Mouse (Mus musculus): ENCODE results near the gene 4931414P19Rik. TPM values are rescaled to one million over a fixed set of nuclear protein-coding genes. Genes with fewer than 3 reads are reported as not detected.

Gene 4931414P19Rik
- polyA plus RNA-seq, 1 experiment from 2014 or later = 8.3 TPM

DNA sequence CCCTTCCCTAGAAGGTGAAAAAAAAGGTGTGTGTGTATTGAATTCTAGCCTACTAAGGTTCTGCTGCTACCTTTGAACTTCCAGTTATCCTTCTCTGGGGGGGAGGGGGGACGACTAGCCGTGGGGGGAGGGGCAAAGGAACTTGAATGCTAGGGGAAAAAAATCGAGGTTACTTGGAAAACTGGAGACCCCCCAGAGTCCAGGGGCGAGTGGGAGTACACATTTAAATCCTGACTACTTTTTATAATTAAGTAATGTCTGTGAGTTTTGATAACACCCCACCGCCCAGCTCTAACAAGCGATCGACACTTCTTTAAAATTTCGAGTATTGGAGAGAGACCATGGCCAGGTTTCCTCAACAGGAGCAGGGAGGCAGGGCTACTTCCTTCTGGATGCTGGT is 30.8 kb downstream of the 4931414P19Rik start:
- under 1% methylated on average over 8 of the region's 8 CpGs for WGBS
- Histone ChIP-seq H3K27ac (peak overlapping the region; percentile 95), H3K4me3 (peak overlapping the region; percentile 93), H3K36me3 (peaks cover 37% of the 10 kb centered on the region), H3K27me3 (ENCODE audit: insufficient read depth, poor library complexity, severe bottlenecking) (no peaks in the 10 kb centered on the region), H3K4me1 (peaks cover 58% of the 10 kb centered on the region), H3K9me3 (no peaks in the 10 kb centered on the region)
- no peak for DNase-seq (ENCODE audit: low spot score)

DNA sequence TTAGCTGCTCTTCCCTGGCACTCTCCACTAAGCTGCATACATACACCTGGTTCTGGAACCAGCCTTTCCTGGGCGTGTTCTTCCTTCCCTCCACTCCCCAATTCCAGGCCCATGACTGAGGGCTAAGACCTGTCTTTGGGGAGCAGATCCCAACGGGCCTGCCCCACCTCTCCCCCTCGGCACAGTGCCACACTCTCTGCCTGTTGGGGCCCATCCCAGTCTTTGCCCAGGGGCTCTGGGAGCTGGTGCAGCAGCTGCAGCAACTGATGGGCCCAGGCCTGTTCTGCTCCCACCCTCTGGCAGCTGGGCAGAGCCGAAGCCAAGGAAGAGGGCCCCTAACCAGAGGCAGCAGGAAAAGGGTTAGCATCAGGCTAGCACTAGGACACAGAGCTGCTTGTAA is 31.5 kb downstream of the 4931414P19Rik start:
- Histone ChIP-seq H3K4me1 (peaks cover 66% of the 10 kb centered on the region), H3K4me3 (peak overlapping the region; percentile 93), H3K36me3 (peaks cover 45% of the 10 kb centered on the region), H3K9me3 (no peaks in the 10 kb centered on the region), H3K27me3 (ENCODE audit: insufficient read depth, poor library complexity, severe bottlenecking) (no peaks in the 10 kb centered on the region), H3K27ac (peak overlapping the region; percentile 95)
- WGBS = 13% methylated on average over 4 of the region's 4 CpGs
- no peak for DNase-seq (ENCODE audit: low spot score)

DNA sequence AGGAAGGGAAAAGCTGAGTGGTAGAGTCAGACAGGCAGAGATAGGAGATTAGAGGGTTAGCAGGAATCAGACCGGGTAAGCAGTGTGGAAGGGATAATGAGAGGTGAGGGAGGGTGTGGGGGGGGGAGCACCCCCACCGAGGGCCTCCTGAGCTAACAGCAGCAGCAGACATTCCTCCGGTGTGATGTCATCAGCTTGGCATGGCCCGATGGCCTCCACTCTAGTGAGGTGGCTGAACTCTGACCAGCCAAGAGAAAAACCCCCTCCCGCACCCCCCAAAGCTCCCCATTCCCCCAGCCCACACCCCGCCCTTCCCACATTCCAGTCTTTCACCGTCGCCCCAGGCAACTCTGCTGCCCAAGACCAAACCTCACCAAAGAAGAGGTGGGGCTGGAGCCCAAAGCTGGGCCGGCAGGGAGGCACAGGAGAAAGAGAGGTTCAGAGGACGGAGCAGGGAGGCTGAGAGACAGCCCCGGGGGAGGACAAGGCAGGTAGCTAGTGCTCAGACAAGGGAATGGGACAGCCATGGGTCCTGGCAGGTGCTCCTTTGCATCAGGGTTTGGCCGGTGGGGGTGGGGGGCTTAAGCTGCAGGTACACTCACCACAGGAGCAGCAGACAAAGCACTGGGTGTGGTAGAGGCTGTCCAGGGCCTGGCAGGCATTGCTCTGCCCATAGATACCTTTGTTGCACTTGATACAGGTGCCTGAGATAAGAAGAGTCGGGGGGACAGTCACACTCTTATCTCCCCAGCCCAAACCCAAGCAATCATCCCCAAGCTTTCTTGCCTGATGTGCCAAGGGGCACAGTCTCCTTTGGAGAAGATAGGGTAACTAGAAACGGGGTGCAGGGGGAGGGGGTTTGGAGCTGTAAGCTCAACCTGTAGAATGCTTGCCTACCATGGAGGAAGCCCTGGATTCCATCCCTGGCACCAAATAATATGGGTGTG is 32.7 kb downstream of the 4931414P19Rik start:
- Histone ChIP-seq H3K27ac (peak overlapping the region; percentile 95), H3K27me3 (ENCODE audit: insufficient read depth, poor library complexity, severe bottlenecking) (no peaks in the 10 kb centered on the region), H3K4me1 (peaks cover 65% of the 10 kb centered on the region), H3K4me3 (peak overlapping the region; percentile 93), H3K9me3 (no peaks in the 10 kb centered on the region), H3K36me3 (peaks cover 57% of the 10 kb centered on the region)
- 5% methylated on average over 13 of the region's 14 CpGs for WGBS
- peak; percentile 96 for DNase-seq (ENCODE audit: low spot score)

DNA sequence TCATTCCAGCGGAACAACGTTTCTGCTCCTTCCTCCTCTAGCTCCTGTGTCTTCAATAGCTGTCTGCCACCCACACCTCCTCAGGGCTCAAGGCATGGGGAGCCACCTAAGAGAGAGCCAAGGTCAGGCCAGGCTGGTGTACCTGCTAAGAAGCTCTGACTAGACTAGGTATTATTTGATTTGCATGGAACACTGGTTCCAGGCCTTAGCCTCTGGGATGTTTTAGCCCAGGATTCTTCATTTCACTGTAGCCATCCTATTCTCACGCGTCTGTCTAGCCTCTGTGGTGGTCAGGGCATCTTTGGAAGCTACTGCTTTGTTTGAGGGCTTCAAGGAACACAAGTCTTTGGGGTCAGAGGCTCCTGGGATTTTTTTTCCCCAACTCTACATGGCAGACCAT is 33.7 kb downstream of the 4931414P19Rik start:
- WGBS = 66% methylated on average over 4 of the region's 4 CpGs
- no peak for DNase-seq (ENCODE audit: low spot score)
- H3K4me1 ChIP-seq = peaks cover 65% of the 10 kb centered on the region
- peak overlapping the region; percentile 95 for H3K27ac ChIP-seq
- peak overlapping the region; percentile 93 for H3K4me3 ChIP-seq
- no peaks in the 10 kb centered on the region for H3K27me3 ChIP-seq (ENCODE audit: insufficient read depth, poor library complexity, severe bottlenecking)
- H3K9me3 ChIP-seq = no peaks in the 10 kb centered on the region
- H3K36me3 ChIP-seq = peaks cover 66% of the 10 kb centered on the region

DNA sequence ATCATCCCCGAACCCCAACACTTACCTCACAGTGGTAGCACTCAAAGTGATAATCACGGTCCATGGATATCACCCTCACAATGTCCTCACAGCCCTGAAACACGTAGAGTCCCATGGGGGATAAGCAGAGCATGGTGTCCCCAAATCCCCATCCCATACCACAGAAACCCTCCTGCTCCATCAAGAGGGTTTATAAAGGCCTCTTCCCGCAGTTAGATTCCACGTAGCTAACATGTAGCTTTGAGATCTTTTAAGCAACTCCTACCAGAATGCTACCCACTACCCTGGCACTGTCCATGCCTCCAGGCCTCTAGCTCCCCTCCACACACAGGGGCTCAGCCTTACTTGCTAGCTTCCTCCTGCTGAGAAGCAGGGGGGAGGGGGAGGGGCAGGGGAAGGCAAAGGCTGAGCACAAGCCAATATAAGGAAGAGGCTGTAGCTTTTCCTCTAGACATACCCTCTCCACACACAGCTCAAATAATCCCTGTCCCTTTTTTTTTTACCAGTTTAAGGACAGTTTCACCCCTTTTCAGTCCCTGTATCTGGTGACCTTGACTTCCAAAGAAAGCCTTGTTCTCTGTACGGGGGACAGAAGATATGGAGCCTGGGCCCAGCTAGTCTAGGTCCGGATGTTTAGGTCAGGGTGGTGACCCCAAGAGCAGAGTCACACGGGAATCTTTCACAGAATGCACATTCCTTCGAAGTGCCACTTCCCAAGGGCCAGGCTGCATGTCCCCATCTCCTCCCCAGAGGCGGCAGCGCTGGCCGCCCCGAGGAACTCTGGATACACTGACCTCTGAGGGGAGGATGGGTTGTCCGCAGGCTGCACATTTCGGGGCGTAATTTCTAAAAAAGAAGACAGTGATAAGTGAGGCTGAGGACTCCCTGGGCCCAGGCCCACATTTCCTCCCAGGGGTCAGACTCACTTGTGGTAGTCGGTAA is 36.1 kb downstream of the 4931414P19Rik start:
- no peaks in the 10 kb centered on the region for H3K9me3 ChIP-seq
- peaks cover 58% of the 10 kb centered on the region for H3K4me1 ChIP-seq
- WGBS = 52% methylated on average over 17 of the region's 17 CpGs
- H3K27me3 ChIP-seq (ENCODE audit: insufficient read depth, poor library complexity, severe bottlenecking) = no peaks in the 10 kb centered on the region
- peaks cover 73% of the 10 kb centered on the region for H3K36me3 ChIP-seq
- peak overlapping the region; percentile 67 for H3K27ac ChIP-seq
- no peak for DNase-seq (ENCODE audit: low spot score)
- H3K4me3 ChIP-seq = no peak overlapping the region

DNA sequence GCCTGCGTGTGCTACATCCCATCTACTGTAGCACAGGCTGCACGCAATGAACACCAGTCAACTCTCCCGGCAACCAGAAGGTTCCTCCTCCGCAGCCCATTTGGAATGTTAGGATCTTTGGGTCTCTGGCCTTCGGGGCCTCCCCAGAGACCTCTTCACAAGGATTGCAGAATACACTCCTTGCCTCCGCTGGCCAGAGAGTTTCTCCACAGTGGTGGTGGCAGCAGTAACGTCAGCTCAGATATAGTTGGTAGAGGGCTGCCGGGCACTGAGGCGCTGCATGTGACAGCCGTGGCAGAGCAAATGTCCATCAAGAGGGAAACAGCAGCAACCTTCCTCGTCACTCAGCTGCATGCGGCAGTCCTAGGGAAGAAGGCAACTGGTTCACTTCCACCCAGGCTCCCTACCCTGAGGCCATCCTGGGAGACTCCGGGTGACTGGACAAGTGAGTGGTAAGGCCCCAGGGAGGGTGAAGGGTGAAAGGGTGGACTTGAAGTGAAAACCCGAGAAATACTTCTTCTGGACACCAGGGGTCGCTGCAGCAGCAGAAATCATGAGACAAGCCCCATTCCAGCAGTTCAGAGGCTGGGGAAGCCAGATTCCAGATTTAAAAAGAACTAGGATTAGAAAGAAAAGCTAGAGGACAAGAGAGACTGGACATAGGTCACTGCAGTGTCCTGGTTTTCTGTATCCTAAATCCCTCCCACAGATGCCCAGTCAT is 36.9 kb downstream of the 4931414P19Rik start:
- H3K27ac ChIP-seq = 0 out of 2 replicates have a peak overlapping the region, but pooled peaks have one; percentile 67
- WGBS = 74% methylated on average over 15 of the region's 15 CpGs

DNA sequence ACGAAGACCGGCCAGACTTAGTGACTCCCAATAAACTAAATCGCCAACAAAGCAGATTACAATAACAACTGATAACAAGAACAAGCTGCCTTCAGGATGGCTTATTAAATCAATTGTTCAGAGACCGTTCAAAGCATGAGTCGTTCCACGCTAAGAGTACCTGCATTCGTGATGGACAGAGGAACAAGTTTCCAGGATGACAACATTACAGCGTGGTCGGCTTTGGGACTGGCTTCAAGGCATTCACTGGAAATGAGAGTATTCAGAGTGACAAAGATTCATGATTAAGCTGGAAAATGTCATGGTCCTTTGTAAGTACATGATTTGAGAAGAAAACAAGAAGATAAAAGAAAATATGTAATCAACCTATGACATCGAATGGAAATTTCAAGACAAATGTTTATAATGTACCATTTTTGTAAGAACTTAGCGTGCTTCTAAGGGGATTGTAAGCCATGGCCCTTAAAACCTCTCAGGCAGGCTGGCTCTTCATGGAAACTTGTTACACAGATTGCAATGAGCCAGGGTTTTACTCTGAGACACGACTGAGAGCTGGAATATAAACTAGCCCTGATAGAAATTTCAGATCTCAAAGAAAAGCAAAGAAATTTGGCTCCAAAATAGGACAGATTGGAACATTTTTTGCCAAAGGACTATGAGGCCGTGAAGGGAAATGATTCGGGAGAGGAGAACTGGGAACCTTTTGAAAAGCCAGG is 45.1 kb downstream of the 4931414P19Rik start:
- H3K27ac ChIP-seq = no peak overlapping the region
- H3K27me3 ChIP-seq (ENCODE audit: insufficient read depth, poor library complexity, severe bottlenecking) = no peaks in the 10 kb centered on the region
- no peaks in the 10 kb centered on the region for H3K9me3 ChIP-seq
- 80% methylated on average over 14 of the region's 14 CpGs for whole genome bisulfite sequencing
- no peaks in the 10 kb centered on the region for H3K36me3 ChIP-seq
- no peak overlapping the region for H3K4me3 ChIP-seq
- DNase-seq (ENCODE audit: low spot score) = no peak
- no peaks in the 10 kb centered on the region for H3K4me1 ChIP-seq

More for the DNA sequence above, 36.9 kb downstream of the 4931414P19Rik start:
- H3K36me3 ChIP-seq = peaks cover 66% of the 10 kb centered on the region
- peaks cover 49% of the 10 kb centered on the region for H3K4me1 ChIP-seq
- no peaks in the 10 kb centered on the region for H3K9me3 ChIP-seq
- H3K4me3 ChIP-seq = no peak overlapping the region
- peak; percentile 88 for DNase-seq (ENCODE audit: low spot score)
- H3K27me3 ChIP-seq (ENCODE audit: insufficient read depth, poor library complexity, severe bottlenecking) = no peaks in the 10 kb centered on the region

DNA sequence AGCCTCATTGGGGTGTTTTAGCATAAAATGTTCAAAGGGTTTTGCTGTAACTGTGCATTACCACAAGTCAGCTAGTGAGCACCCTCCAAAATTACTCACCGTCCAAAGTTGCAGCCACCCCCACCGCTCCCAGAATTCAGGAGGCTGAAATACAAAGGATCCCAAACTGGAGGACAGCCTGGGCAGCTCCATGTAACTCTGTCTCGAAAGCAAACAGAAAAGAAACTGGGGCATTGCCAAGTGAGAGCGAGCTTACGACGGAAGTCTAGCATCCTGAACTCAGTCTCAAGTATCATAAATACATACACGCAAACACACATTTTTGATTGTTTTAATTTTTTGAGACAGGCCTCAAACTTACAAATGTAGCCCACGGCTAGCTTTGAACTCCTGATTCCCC is 48.5 kb downstream of the 4931414P19Rik start:
- Histone ChIP-seq H3K27me3 (ENCODE audit: insufficient read depth, poor library complexity, severe bottlenecking) (no peaks in the 10 kb centered on the region), H3K9me3 (no peaks in the 10 kb centered on the region), H3K4me3 (no peak overlapping the region), H3K36me3 (0 out of 2 replicates have a peak, but pooled peaks cover under 1% of the 10 kb centered on the region), H3K27ac (no peak overlapping the region), H3K4me1 (peaks cover 5% of the 10 kb centered on the region; the same call in 1 of the 2 replicates)
- DNase-seq (ENCODE audit: low spot score) = no peak
- WGBS = 86% methylated on average over 8 of the region's 8 CpGs

DNA sequence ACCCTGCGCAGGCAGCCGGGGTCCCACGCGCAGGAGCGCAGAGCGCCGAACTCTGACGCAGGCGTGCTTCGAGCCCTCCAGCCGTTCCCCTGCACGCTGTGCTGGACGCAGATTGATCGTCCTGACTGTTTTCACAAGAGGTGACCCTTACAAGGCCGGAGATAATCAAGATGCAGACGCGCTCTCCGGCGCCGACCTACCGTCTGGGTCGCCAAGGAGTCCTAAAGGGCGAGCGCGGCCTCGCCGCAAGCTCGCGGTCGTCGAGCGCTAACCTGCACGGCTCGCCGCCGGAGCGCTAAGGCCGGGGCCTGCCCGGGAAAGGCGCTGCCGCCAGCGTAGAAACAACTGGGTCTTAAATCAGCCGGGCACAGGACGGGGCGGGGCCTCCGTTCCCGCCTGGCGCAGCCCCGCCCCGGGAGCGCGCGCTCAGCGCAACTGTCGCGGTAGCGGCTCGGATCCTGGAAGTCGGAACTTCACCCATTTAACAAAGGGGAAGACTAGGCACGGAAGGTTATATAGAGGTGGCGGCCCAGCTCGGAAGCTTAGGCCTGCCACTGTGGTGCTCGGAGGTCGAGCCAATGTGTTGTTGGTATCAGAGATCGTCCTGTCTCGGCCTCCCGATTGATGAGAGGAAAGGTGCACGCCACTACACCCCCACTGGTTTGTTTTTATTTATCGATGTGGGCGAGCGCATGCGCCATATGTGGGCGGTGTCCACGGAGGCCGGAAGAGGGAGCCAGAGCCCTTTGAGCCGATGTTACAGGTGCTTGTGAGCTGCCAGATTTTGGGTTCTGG is 51.6 kb downstream of the 4931414P19Rik start, which contains the start of gene Haus4:
Gene Haus4, minus strand, starts transcription at position 642 of the 795 bp plus-strand sequence.
- peaks cover 5% of the 10 kb centered on the region; the same call in 1 of the 2 replicates for H3K4me1 ChIP-seq
- H3K27ac ChIP-seq = peak within 1 kb of the TSS; percentile 96
- peak within 1 kb of the TSS; percentile 61 for H3K4me3 ChIP-seq
- H3K27me3 ChIP-seq (ENCODE audit: insufficient read depth, poor library complexity, severe bottlenecking) = no peaks in the 10 kb centered on the region
- peak; percentile 94 for DNase-seq (ENCODE audit: low spot score)
- under 1% methylated on average over 76 of the region's 76 CpGs for WGBS
- H3K36me3 ChIP-seq = peaks cover 33% of the 10 kb centered on the region
- no peaks in the 10 kb centered on the region for H3K9me3 ChIP-seq

DNA sequence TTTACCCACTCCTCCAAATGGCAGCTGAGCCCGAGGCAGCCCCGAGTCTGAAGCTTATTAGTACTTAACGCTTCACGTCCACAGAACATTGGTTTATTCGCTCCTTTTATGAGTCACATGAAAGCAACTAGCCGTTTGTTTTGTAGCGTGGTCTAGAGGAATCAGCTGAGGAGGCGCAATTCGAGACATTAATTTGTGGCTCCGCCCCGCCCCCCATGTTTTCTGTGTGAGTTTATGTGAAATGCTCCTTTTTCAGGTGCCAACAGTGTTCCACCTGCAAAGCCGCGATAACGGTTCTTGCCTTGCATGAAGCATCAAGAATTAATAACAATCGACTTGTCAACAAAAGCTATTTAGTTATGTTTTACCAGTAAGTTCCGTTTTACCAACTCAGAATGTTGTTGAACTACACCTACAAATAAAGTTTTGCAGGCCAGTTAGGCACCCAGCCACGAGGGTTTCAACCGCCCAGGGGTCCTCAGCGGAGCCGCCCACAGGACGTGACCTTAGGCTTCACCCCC is 52.3 kb downstream of the 4931414P19Rik start:
- H3K9me3 ChIP-seq = no peaks in the 10 kb centered on the region
- peaks cover 39% of the 10 kb centered on the region for H3K36me3 ChIP-seq
- peaks cover 5% of the 10 kb centered on the region; the same call in 1 of the 2 replicates for H3K4me1 ChIP-seq
- no peaks in the 10 kb centered on the region for H3K27me3 ChIP-seq (ENCODE audit: insufficient read depth, poor library complexity, severe bottlenecking)
- H3K27ac ChIP-seq = peak overlapping the region; percentile 96
- 9% methylated on average over 21 of the region's 21 CpGs for WGBS
- no peak for DNase-seq (ENCODE audit: low spot score)
- peak overlapping the region; percentile 61 for H3K4me3 ChIP-seq

DNA sequence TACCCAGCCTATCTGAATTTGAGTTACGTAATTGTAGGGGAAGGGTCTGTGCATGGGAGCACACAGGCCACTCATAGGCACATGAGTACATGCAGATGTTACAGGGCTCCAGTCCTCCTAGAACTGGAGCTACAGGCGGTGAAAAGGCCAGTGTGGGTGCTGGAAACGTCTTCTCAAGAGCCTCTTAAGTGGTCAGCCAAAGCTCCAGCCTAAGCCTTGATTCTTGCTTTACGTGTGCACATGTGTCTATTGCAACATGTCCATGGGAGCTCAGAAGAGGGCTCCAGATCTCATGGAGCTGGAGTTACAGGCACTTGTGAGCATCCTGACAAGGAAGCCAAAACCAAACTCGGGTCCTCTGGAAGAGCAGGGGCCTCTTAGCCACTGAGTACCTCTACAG is 61.1 kb downstream of the 4931414P19Rik start:
- H3K27me3 ChIP-seq (ENCODE audit: insufficient read depth, poor library complexity, severe bottlenecking) = no peaks in the 10 kb centered on the region
- DNase-seq (ENCODE audit: low spot score) = no peak
- peaks cover 6% of the 10 kb centered on the region; the same call in 1 of the 2 replicates for H3K4me1 ChIP-seq
- no peaks in the 10 kb centered on the region for H3K9me3 ChIP-seq
- WGBS = 81% methylated on average over 5 of the region's 5 CpGs
- H3K27ac ChIP-seq = no peak overlapping the region
- peaks cover 82% of the 10 kb centered on the region for H3K36me3 ChIP-seq
- H3K4me3 ChIP-seq = no peak overlapping the region
